Mouse (Mus musculus) olfactory bulb, adult 2 months (tissue): ENCODE data around the gene Inpp5b.

Experiments used
- CTCF ChIP-seq: fragments of 200-500 bp; IDR thresholded peaks from 2 replicates; pipeline ENCODE4 v1.5.1; 2012; ENCODE audit warnings: low read depth, mild to moderate bottlenecking, low read length, moderate library complexity; ENCODE audit not compliant: insufficient read depth
- POLR2A ChIP-seq: fragments of 200-500 bp; IDR thresholded peaks from 2 replicates; pipeline ENCODE4 v1.6.1; 2012; ENCODE audit warnings: mild to moderate bottlenecking, low read depth, low read length, moderate library complexity; ENCODE audit not compliant: insufficient read depth

GRCm38 (mm10) chr4:124751300-124752250, 9.9 kb downstream of the Inpp5b start:
- TF ChIP-seq POLR2A (no peak), CTCF (no peak)
